Mouse (Mus musculus) CH12.LX (cell line): ENCODE measurements around the gene Gas2.

Source experiments
- CTCF ChIP-seq, 2 experiments: IDR thresholded peaks in 1 of 2; conservative IDR thresholded peaks in 1 of 2; 2 replicates each; pipeline ENCODE4 v1.5.1; 2011 to 2012; ENCODE audit warnings: low read depth in 2 of 2, low read length in 2 of 2, improper control_type of control experiment in 1 of 2, inconsistent platforms in 1 of 2, mild to moderate bottlenecking in 1 of 2, moderate library complexity in 1 of 2
- E2F4 ChIP-seq: IDR thresholded peaks from 2 replicates; pipeline ENCODE4 v1.6.1; 2011; ENCODE audit warnings: low read depth, low read length, improper control_type of control experiment; ENCODE audit not compliant: insufficient replicate concordance
- ETS1 ChIP-seq: conservative IDR thresholded peaks from 2 replicates; pipeline ENCODE4 v1.6.1; 2012; ENCODE audit warnings: low read depth, mild to moderate bottlenecking, inconsistent platforms, low read length, improper control_type of control experiment, moderate library complexity
- GABPA ChIP-seq: IDR thresholded peaks from 2 replicates; pipeline ENCODE4 v1.6.1; 2012; ENCODE audit warnings: low read depth, low read length, improper control_type of control experiment, inconsistent platforms; ENCODE audit not compliant: insufficient replicate concordance
- MAFK ChIP-seq: IDR thresholded peaks from 2 replicates; pipeline ENCODE4 v1.6.1; 2011; ENCODE audit warnings: low read length, improper control_type of control experiment; ENCODE audit not compliant: insufficient replicate concordance
- POLR2A ChIP-seq: IDR thresholded peaks from 2 replicates; pipeline ENCODE4 v1.6.1; 2011; ENCODE audit warnings: low read depth, mild to moderate bottlenecking, improper control_type of control experiment, low read length
- TCF12 ChIP-seq: IDR thresholded peaks from 2 replicates; pipeline ENCODE4 v1.6.1; 2014; ENCODE audit warnings: low read depth, mild to moderate bottlenecking, inconsistent platforms, low read length, improper control_type of control experiment
- ZC3H11A ChIP-seq: IDR thresholded peaks from 2 replicates; pipeline ENCODE4 v1.6.1; 2012; ENCODE audit warnings: low read depth, mild to moderate bottlenecking, inconsistent platforms, low read length, improper control_type of control experiment

DNA sequence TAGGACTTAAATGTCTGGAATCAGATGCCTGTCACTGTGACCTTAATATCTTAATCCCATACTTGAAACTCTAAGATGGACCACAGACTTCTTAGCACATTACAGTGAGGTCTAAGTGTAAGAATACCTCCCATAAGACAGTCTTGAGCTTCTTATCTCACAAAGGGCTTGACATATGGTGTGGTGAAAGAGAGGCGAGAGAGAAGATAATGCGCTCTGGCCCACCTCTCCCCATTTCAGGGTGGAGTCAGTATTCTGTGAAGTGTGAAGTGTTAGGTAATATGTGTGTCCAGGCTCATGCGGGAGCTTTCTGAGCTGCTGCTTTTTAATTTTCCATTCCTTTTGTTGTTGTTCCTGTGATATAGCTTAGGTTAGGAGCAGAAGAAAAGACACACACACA lies 129.2 kb downstream of the Gas2 start:
- no peak for TF ChIP-seq ETS1
- no peak for TF ChIP-seq CTCF (conservative IDR thresholded peaks at IDR 0.05 in 1 of 2, IDR thresholded peaks at IDR 0.05 in 1 of 2; ENCODE audit: low read depth in 2 of 2, low read length in 2 of 2)
- TF ChIP-seq MAFK: no peak
- no peak for TF ChIP-seq TCF12
- TF ChIP-seq POLR2A: no peak
- TF ChIP-seq E2F4: no peak
- no peak for TF ChIP-seq ZC3H11A
- TF ChIP-seq GABPA: no peak
